Mouse (Mus musculus) heart, embryonic 12.5 days (tissue): ENCODE data around the gene Pcsk4. TPM values are rescaled to one million over a fixed set of nuclear protein-coding genes. Genes with fewer than 3 reads are reported as not detected.
A peak's percentile ranks its signal among the peaks of the same experiment; 100 is the strongest.

Experiments used
- ATAC-seq: fragments of 200-750 bp; cut with Nextera tagmentation; 2 replicates; pipeline ENCODE4 v1.8.0; 2017; ENCODE audit warnings: moderate TSS enrichment, moderate library complexity; ENCODE audit not compliant: insufficient number of reproducible peaks, low FRiP score
- H3K27ac ChIP-seq: fragments of 300-500 bp; sonication (generic); 2 replicates; pipeline ENCODE4 v1.5.1; 2016; ENCODE audit warnings: mild to moderate bottlenecking, moderate library complexity; ENCODE audit not compliant: poor library complexity, severe bottlenecking
- H3K27me3 ChIP-seq: fragments of 300-500 bp; sonication (generic); replicated peaks from 2 replicates; pipeline ENCODE4 v1.6.1; 2016; ENCODE audit warnings: mild to moderate bottlenecking, moderate library complexity
- H3K36me3 ChIP-seq: fragments of 300-500 bp; sonication (generic); 2 replicates; pipeline ENCODE4 v1.6.1; 2016; ENCODE audit warnings: mild to moderate bottlenecking, moderate library complexity
- H3K4me1 ChIP-seq: fragments of 300-500 bp; sonication (generic); replicated peaks from 2 replicates; pipeline ENCODE4 v1.6.1; 2016; ENCODE audit warnings: mild to moderate bottlenecking
- H3K4me2 ChIP-seq: fragments of 300-500 bp; sonication (generic); 2 replicates; pipeline ENCODE4 v1.6.1; 2016; ENCODE audit warnings: mild to moderate bottlenecking, moderate library complexity
- H3K4me3 ChIP-seq: fragments of 300-500 bp; sonication (generic); 2 replicates; pipeline ENCODE4 v1.5.1; 2016; ENCODE audit warnings: mild to moderate bottlenecking
- H3K9ac ChIP-seq: fragments of 300-500 bp; sonication (generic); 2 replicates; pipeline ENCODE4 v1.6.1; 2016; ENCODE audit warnings: mild to moderate bottlenecking, moderate library complexity
- H3K9me3 ChIP-seq: fragments of 300-500 bp; sonication (generic); replicated peaks from 2 replicates; pipeline ENCODE4 v1.6.1; 2016; ENCODE audit warnings: mild to moderate bottlenecking, moderate library complexity
- WGBS: fragments of 180-500 bp; shearing (Covaris S2); methylation state at CpG from one replicate; pipeline ENCODE4 v1.1.7; 2016; 5-methylcytosine and 5-hydroxymethylcytosine counted together
- microRNA-seq: library from miRNA; unstranded; fragments of <30 nt; microRNA quantifications from one replicate; pipeline ENCODE4, GENCODE M21; 2017
- polyA plus RNA-seq: library from polyadenylated mRNA; unstranded; fragments of >200 nt; fragmentation: Nextera tagmentation; extraction: Ambion mirVana; gene quantifications from 2 replicates; pipeline ENCODE4 v1.2.1, GENCODE M21; 2016

Gene Pcsk4
- polyA plus RNA-seq, 1 experiment from 2014 or later: 1.0 TPM

DNA sequence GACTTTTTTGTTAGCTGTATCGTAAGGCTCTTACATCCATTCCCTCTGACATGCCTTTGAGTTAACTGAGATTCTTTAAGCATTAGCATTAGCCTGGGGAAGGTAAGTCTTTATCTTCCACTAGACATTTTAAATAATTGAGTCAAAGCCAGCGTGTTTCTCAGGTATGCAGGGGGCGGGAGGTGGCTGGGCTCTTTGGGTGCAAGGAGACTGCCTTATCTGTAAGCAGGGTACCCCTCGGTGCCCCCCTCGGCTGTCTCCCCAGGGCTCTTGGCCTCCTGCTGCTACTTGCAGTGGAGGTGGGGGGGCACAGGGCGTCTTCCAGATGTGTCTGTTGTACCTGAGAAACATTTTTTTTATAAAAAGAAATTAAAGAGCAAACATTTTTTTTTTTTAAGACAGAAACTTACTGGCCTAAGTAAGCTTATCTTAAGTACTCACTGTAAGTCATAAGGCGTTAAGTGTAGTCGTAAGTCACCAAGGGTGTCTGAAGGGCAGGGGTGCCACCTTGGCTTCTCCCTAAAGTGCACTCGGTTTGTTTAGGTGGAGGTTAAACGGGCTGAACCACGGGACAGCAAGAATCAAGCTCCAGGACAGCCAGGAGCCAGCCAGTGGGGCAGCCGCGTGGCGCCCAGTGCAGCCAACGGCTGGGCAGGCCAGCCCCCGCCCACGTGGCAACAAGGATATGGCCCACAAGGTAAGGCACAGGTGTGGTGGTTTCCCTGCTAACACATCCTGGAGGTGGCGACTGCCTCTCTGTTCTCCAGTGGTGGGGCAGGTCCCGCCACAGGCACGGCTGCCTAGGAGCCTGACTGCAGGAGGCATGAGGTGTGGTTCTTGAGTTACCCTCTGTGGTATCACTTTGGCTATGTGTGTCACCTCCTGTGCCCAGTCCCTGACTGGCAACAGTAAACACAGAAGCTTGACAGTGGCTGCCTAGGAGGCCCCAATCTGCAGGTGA, 46.5 kb downstream of the Pcsk4 start:
- 84% methylated on average over 20 of the region's 20 CpGs for WGBS
- no peak overlapping the region for H3K9ac ChIP-seq
- ATAC-seq: no peak
- no peak overlapping the region for H3K4me3 ChIP-seq
- no peaks in the 10 kb centered on the region for H3K27me3 ChIP-seq
- peaks cover 96% of the 10 kb centered on the region for H3K36me3 ChIP-seq
- 0 out of 2 replicates have a peak overlapping the region, but pooled peaks have one; percentile 20 for H3K27ac ChIP-seq
- H3K4me1 ChIP-seq: peaks cover 22% of the 10 kb centered on the region
- H3K9me3 ChIP-seq: no peaks in the 10 kb centered on the region
- H3K4me2 ChIP-seq: no peak overlapping the region

DNA sequence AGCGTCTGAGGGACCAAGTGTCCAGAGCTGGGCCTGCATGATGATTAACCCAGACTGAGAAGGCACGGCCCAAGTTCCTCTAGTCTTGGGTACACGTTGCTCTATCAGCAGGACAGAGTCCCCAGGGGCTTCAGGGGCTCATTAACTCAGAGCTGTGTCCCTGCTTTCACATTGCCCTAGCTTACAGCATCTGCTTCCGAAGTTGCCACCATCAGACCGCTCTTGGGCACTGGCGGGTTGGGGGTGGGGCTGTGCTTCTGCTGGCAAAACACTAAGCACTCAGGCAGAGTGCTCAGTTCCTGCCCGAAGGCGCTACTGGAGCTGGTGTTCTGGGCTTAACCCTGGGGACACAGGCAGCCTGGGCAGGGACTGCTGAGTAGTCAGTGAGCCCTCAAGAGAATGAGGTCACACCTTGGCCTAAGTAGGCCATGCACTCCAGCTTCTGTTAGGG, 47.4 kb downstream of the Pcsk4 start:
- Histone ChIP-seq H3K4me3 (no peak overlapping the region), H3K27ac (peak overlapping the region; percentile 20; the same call in 1 of the 2 replicates), H3K36me3 (peaks cover 96% of the 10 kb centered on the region), H3K4me1 (peaks cover 22% of the 10 kb centered on the region), H3K9ac (peak overlapping the region; percentile 49; the same call in 1 of the 2 replicates), H3K4me2 (no peak overlapping the region), H3K27me3 (no peaks in the 10 kb centered on the region), H3K9me3 (no peaks in the 10 kb centered on the region)
- ATAC-seq: no peak
- 71% methylated on average over 8 of the region's 8 CpGs for WGBS

DNA sequence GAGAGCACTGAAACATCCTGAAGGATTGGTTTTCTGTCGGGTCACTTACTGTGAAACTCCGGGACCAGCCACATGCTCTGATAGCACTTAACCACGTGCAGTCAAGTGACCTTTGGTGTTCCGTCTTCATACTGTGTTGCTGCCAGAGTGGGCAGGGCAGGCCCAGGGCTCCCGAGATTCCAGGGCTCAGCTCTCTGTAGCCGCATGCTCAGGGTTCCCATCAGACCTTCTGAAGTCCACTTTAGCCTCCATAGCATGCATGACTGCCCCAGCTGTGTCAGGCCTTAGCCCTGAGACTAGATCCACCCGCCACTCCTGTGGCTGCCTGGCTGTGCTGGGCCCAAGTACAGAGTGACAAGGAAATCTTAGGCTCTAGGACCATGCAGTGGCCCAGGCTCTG, 48.0 kb downstream of the Pcsk4 start:
- peak overlapping the region; percentile 20; the same call in 1 of the 2 replicates for H3K27ac ChIP-seq

DNA sequence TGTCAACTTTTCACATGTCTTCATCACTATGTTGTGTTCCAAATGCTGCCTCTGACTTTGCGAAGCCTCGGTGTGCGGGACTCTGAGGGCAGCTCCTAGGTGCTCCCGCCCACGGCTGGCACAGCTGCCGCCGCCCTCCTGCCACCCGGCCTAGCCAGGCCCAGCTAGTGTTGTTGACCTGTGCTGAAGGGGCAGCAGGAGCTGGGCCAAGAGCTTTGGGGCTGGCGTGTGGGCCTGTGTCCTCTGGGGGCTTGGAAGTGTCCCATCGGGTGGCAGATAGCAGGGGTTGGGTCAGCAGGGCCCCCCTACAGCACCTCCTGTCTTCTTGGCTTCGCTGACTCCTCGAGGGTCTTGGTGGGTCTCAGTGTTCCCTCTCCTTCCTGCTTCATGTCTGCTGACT, 50.0 kb downstream of the Pcsk4 start:
- no peak for ATAC-seq
- Histone ChIP-seq H3K4me2 (no peak overlapping the region), H3K4me3 (no peak overlapping the region), H3K27me3 (no peaks in the 10 kb centered on the region), H3K27ac (no peak overlapping the region), H3K9ac (no peak overlapping the region), H3K36me3 (peaks cover 95% of the 10 kb centered on the region), H3K4me1 (peaks cover 22% of the 10 kb centered on the region), H3K9me3 (no peaks in the 10 kb centered on the region)
- WGBS: 92% methylated on average over 12 of the region's 12 CpGs

More for the DNA sequence above, 48.0 kb downstream of the Pcsk4 start:
- Histone ChIP-seq H3K4me3 (no peak overlapping the region), H3K4me1 (peaks cover 22% of the 10 kb centered on the region), H3K9me3 (no peaks in the 10 kb centered on the region), H3K36me3 (peaks cover 95% of the 10 kb centered on the region), H3K4me2 (no peak overlapping the region), H3K27me3 (no peaks in the 10 kb centered on the region), H3K9ac (peak overlapping the region; percentile 34; the same call in 1 of the 2 replicates)
- ATAC-seq: no peak
- WGBS: 68% methylated on average over 7 of the region's 7 CpGs

DNA sequence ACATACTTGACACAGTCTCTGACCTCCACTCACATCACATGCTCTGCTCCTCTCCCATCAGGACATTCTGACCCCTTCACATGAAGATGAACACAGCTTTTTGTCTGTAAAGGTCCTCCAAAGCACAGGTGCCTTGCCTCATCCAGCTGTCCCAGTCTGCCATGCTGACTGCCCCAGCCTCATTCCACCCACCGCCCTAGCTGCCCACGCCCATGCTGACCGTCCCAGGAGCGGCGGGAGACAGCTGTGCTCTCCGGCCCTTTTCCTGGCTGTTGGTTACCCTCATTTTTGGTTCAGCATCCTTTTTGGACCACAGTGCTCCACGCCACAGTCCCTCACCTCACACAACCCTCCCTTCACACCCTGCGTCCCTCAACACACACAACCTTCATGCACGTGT, 50.9 kb downstream of the Pcsk4 start:
- no peak overlapping the region for H3K27ac ChIP-seq
- 92% methylated on average over 9 of the region's 9 CpGs for WGBS

DNA sequence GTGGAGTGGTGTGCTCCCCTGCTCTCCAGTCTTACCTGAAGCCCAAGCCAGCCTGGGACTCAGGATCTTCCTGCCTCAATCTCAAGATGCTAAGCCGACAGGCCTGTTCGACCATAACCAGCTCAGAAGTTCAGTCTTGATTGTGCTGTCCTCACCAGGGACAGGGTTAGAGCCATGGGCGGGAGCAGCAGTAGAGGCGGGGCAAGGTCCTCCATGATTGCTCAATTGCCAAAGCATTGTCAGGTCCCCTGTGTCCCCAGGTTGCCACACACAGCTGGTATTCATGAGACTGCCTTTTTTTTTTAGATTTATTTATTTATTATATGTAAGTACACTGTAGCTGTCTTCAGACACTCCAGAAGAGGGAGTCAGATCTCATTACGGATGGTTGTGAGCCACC, 53.1 kb downstream of the Pcsk4 start:
- peaks cover 89% of the 10 kb centered on the region for H3K36me3 ChIP-seq
- no peak overlapping the region for H3K4me3 ChIP-seq
- H3K27ac ChIP-seq: no peak overlapping the region
- no peak overlapping the region for H3K9ac ChIP-seq
- ATAC-seq: no peak
- WGBS: 82% methylated on average over 5 of the region's 5 CpGs
- H3K4me1 ChIP-seq: peaks cover 32% of the 10 kb centered on the region
- H3K27me3 ChIP-seq: no peaks in the 10 kb centered on the region
- no peak overlapping the region for H3K4me2 ChIP-seq
- H3K9me3 ChIP-seq: no peaks in the 10 kb centered on the region

More for the DNA sequence above, 50.9 kb downstream of the Pcsk4 start:
- H3K4me1 ChIP-seq: peaks cover 30% of the 10 kb centered on the region
- no peak overlapping the region for H3K4me2 ChIP-seq
- H3K9ac ChIP-seq: no peak overlapping the region
- no peaks in the 10 kb centered on the region for H3K9me3 ChIP-seq
- H3K27me3 ChIP-seq: no peaks in the 10 kb centered on the region
- H3K36me3 ChIP-seq: peaks cover 94% of the 10 kb centered on the region
- ATAC-seq: no peak
- no peak overlapping the region for H3K4me3 ChIP-seq

DNA sequence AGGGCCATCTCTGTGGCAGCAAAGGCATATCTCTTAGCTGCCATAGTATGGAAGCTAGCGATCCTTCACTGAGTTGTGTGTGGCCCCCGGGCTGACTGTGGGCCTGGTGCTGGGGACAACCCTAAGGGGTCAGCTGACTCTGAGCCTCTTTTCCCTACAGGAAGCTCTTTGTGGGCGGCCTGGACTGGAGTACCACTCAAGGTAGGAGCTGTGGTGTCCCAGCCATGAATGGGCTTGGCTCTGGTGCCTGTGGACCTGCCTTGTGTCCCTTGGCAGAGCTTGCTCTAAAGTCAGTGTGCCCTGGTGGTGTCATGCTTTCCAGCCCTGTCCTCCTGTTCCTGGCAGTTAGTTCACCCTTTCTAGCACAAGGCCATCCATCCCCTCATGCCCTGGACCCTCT, 55.5 kb downstream of the Pcsk4 start:
- Histone ChIP-seq H3K9me3 (no peaks in the 10 kb centered on the region), H3K27me3 (no peaks in the 10 kb centered on the region), H3K4me1 (peaks cover 45% of the 10 kb centered on the region), H3K36me3 (peaks cover 77% of the 10 kb centered on the region), H3K27ac (no peak overlapping the region), H3K9ac (peak overlapping the region; percentile 32; the same call in 1 of the 2 replicates), H3K4me2 (no peak overlapping the region), H3K4me3 (no peak overlapping the region)
- no peak for ATAC-seq
- whole genome bisulfite sequencing: 81% methylated on average over 3 of the region's 3 CpGs

DNA sequence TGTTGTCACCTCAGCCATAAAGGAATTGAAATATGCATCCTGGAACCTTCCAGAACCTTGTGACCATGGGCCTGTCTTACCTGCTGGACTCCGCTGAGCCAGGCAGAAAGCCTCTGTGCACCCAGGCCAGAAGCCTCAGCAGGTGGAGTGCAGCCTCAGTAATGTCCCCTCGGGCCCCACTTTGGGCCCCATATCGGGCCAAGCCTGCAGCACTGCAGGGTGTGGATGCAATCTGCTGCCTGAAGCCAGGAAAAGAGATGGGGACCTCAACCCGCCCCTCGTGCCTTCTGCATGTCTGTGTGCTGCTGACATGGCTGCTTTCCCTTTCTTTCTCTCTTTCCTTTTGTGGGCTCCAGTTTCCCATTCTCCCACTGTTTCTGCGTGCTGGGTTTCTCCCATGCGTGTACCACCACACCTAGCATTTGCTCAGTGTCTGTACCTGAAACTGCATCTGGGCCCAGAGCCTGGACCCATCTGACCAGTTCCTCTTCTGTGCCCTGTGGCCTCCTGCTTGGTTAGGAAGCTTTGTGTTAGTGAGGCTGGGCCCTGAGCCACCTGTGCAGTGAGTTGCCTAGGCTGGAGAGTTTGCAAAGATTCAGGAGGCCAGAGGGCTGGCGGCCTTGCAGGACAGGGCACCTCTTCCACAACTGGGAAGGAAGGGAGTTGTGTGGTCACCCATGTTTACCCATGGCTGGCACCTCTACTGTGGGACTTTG, 57.3 kb downstream of the Pcsk4 start:
- no peak for ATAC-seq
- H3K36me3 ChIP-seq: peaks cover 74% of the 10 kb centered on the region
- WGBS: 88% methylated on average over 8 of the region's 8 CpGs
- H3K4me2 ChIP-seq: 0 out of 2 replicates have a peak overlapping the region, but pooled peaks have one; percentile 4
- no peaks in the 10 kb centered on the region for H3K27me3 ChIP-seq
- H3K4me1 ChIP-seq: peaks cover 62% of the 10 kb centered on the region
- 0 out of 2 replicates have a peak overlapping the region, but pooled peaks have one; percentile 31 for H3K9ac ChIP-seq
- H3K27ac ChIP-seq: no peak overlapping the region
- H3K4me3 ChIP-seq: no peak overlapping the region
- no peaks in the 10 kb centered on the region for H3K9me3 ChIP-seq

Small RNAs within 50 kb of the gene (microRNA-seq; reads per million reads assigned to microRNA genes)
- 1.4 reads per million for gene Mir6911

Other genes starting within 250 kb of the Pcsk4 start
- gene Sbno2, start 223.9 kb downstream of the Pcsk4 start, polyA plus RNA-seq: 13.0 and 14.6 TPM in 2 replicates
- gene Stk11, start 213.7 kb downstream of the Pcsk4 start, polyA plus RNA-seq: 10.8 and 13.8 TPM in 2 replicates
- 827 and 861 TPM in 2 replicates for gene Atp5d, start 190.9 kb downstream of the Pcsk4 start, polyA plus RNA-seq
- 1.7 and 3.6 TPM in 2 replicates for gene Cbarp, start 188.7 kb downstream of the Pcsk4 start, polyA plus RNA-seq
- 25.9 and 28.9 TPM in 2 replicates for gene Midn, start 181.2 kb downstream of the Pcsk4 start, polyA plus RNA-seq
- 110 and 118 TPM in 2 replicates for gene Cirbp, start 163.5 kb downstream of the Pcsk4 start, polyA plus RNA-seq
- 10.4 and 11.7 TPM in 2 replicates for gene 1600002K03Rik, start 156.6 kb downstream of the Pcsk4 start, polyA plus RNA-seq
- gene Efna2, start 150.0 kb downstream of the Pcsk4 start, polyA plus RNA-seq: 16.6 and 17.2 TPM in 2 replicates
- gene Mum1, start 103.1 kb downstream of the Pcsk4 start, polyA plus RNA-seq: 43.0 and 45.9 TPM in 2 replicates
- gene Ndufs7, start 80.4 kb downstream of the Pcsk4 start, polyA plus RNA-seq: 438 and 454 TPM in 2 replicates
- 55.5 and 58.9 TPM in 2 replicates for gene Gamt, start 68.5 kb downstream of the Pcsk4 start, polyA plus RNA-seq
- 37.4 and 41.9 TPM in 2 replicates for gene Dazap1, start 68.0 kb downstream of the Pcsk4 start, polyA plus RNA-seq
- gene Rps15, start 37.0 kb downstream of the Pcsk4 start, polyA plus RNA-seq: 577 and 591 TPM in 2 replicates
- gene Apc2, start 33.5 kb downstream of the Pcsk4 start, polyA plus RNA-seq: 0.89 and 1.4 TPM in 2 replicates
- 32.7 and 32.8 TPM in 2 replicates for gene 2310011J03Rik, start 9.0 kb downstream of the Pcsk4 start, polyA plus RNA-seq
- gene Reep6, start 455 bp upstream of the Pcsk4 start, polyA plus RNA-seq: 3.1 and 3.7 TPM in 2 replicates
- gene Adamtsl5, start 18.9 kb upstream of the Pcsk4 start, polyA plus RNA-seq: 5.3 and 6.7 TPM in 2 replicates
- not detected in 2 replicates for gene Plk5, start 27.0 kb upstream of the Pcsk4 start, polyA plus RNA-seq
- gene Mex3d, start 58.2 kb upstream of the Pcsk4 start, polyA plus RNA-seq: 6.1 and 6.2 TPM in 2 replicates
- 176 and 181 TPM in 2 replicates for gene Mbd3, start 70.1 kb upstream of the Pcsk4 start, polyA plus RNA-seq
- gene Uqcr11, start 77.3 kb upstream of the Pcsk4 start, polyA plus RNA-seq: 951 and 1,026 TPM in 2 replicates
- gene Tcf3, start 104.1 kb upstream of the Pcsk4 start, polyA plus RNA-seq: 85.8 and 89.4 TPM in 2 replicates
- gene Onecut3, start 165.3 kb upstream of the Pcsk4 start, polyA plus RNA-seq: not detected in 2 replicates
- gene Atp8b3, start 209.6 kb upstream of the Pcsk4 start, polyA plus RNA-seq: 0.05 and 0.17 TPM in 2 replicates
- 21.5 and 22.2 TPM in 2 replicates for gene Rexo1, start 232.1 kb upstream of the Pcsk4 start, polyA plus RNA-seq
- gene Klf16, start 247.8 kb upstream of the Pcsk4 start, polyA plus RNA-seq: 7.9 and 8.5 TPM in 2 replicates